Comparison of ENCODE assay signal across 8 mouse cellular contexts in genomic region chr1:171293906-171294297, GRCm38 (mm10). TPM values are rescaled to one million over a fixed set of nuclear protein-coding genes. Genes with fewer than 3 reads are reported as not detected.
DNase-seq lines count a peak whose midpoint lies in the region; ATAC-seq lines count a peak whose summit lies in the region.

No protein-coding gene starts in this region.

- peak; percentile 24; the same call in 1 of the 2 replicates for ATAC-seq in frontal cortex, adult (ENCODE audit: low TSS enrichment)
- ATAC-seq in limb, embryonic 13.5 days (ENCODE audit: low FRiP score, low read depth) = no peak

- no peaks in the 10 kb centered on the region for H3K9me3 ChIP-seq in limb, embryonic 13.5 days

- H3K27ac ChIP-seq in limb, embryonic 13.5 days = peak overlapping the region; percentile 95

- peaks cover 20% of the 10 kb centered on the region for H3K27me3 ChIP-seq in limb, embryonic 13.5 days

- intact Hi-C loops in left cerebral cortex, postnatal 36 days (cut with DNase I) = loop anchor here (1.0 kb wide), 1 partner anchor 35 kb away; the partner anchor contains the start of gene Dedd

- H3K4me1 ChIP-seq in limb, embryonic 13.5 days = peaks cover 10% of the 10 kb centered on the region

- H3K4me3 ChIP-seq in limb, embryonic 13.5 days = peak overlapping the region; percentile 66

- DNase-seq in frontal cortex, postnatal 14 days (ENCODE audit: low spot score in 2 of 2) = no peak
- peak; percentile 16 for DNase-seq in thymus, postnatal 0 days (ENCODE audit: low spot score)
- no peak for DNase-seq in thymus, postnatal 36 days
- peak; percentile 34 for DNase-seq in testis, postnatal 10 days (ENCODE audit: low spot score)
- DNase-seq in layer of hippocampus, adult 9-10 months (ENCODE audit: low spot score) = no peak
- DNase-seq in left cerebral cortex, postnatal 36 days (ENCODE audit: low spot score in 2 of 2) = no peak

- H3K36me3 ChIP-seq in limb, embryonic 13.5 days = peaks cover 13% of the 10 kb centered on the region

- WGBS in limb, embryonic 13.5 days = 24% methylated on average over 5 of the region's 5 CpGs

- H3K9ac ChIP-seq in limb, embryonic 13.5 days = peak overlapping the region; percentile 84

- H3K4me2 ChIP-seq in limb, embryonic 13.5 days (replicated peaks) = peak overlapping the region; percentile 84

RNA-seq across cellular contexts. Expression of gene Ufc1, which starts 0.9 kb away (rescaled TPM):
- polyA plus RNA-seq in thymus, postnatal 0 days (2015; fragmentation: Nextera tagmentation; extraction: Ambion mirVana) = 109 and 111 TPM in 2 replicates
- 110 and 116 TPM in 2 replicates for polyA plus RNA-seq in limb, embryonic 13.5 days (2015; fragmentation: Nextera tagmentation; extraction: Ambion mirVana)
- 100 to 1,000 TPM; 107 to 121 TPM for total RNA-seq in left cerebral cortex, postnatal 36 days (2021)

RNA-seq across cellular contexts. Expression of gene Usp21, which starts 6.1 kb away (rescaled TPM):
- polyA plus RNA-seq in thymus, postnatal 0 days (2015; fragmentation: Nextera tagmentation; extraction: Ambion mirVana) = 39.5 and 42.7 TPM in 2 replicates
- 126 TPM in 2 replicates for polyA plus RNA-seq in limb, embryonic 13.5 days (2015; fragmentation: Nextera tagmentation; extraction: Ambion mirVana)
- 10 to 100 TPM; 50.9 to 65.6 TPM for total RNA-seq in left cerebral cortex, postnatal 36 days (2021)

RNA-seq across cellular contexts. Expression of gene Ppox, which starts 12.9 kb away (rescaled TPM):
- polyA plus RNA-seq in thymus, postnatal 0 days (2015; fragmentation: Nextera tagmentation; extraction: Ambion mirVana) = 34.2 and 34.3 TPM in 2 replicates
- 69.7 and 77.4 TPM in 2 replicates for polyA plus RNA-seq in limb, embryonic 13.5 days (2015; fragmentation: Nextera tagmentation; extraction: Ambion mirVana)
- total RNA-seq in left cerebral cortex, postnatal 36 days (2021) = 10 to 100 TPM; 21.7 to 26.6 TPM

RNA-seq across cellular contexts. Expression of gene B4galt3, which starts 23.8 kb away (rescaled TPM):
- 43.9 and 50.6 TPM in 2 replicates for polyA plus RNA-seq in thymus, postnatal 0 days (2015; fragmentation: Nextera tagmentation; extraction: Ambion mirVana)
- polyA plus RNA-seq in limb, embryonic 13.5 days (2015; fragmentation: Nextera tagmentation; extraction: Ambion mirVana) = 86.2 and 94.0 TPM in 2 replicates
- total RNA-seq in left cerebral cortex, postnatal 36 days (2021) = 10 to 100 TPM; 63.6 to 64.6 TPM

RNA-seq across cellular contexts. Expression of gene Dedd, which starts 35.0 kb away (rescaled TPM):
- polyA plus RNA-seq in thymus, postnatal 0 days (2015; fragmentation: Nextera tagmentation; extraction: Ambion mirVana) = 44.2 and 47.8 TPM in 2 replicates
- 61.1 and 66.2 TPM in 2 replicates for polyA plus RNA-seq in limb, embryonic 13.5 days (2015; fragmentation: Nextera tagmentation; extraction: Ambion mirVana)
- total RNA-seq in left cerebral cortex, postnatal 36 days (2021) = 10 to 100 TPM; 36.9 to 41.3 TPM

Comparison
In these comparisons a context has a peak if more than half of its experiments do, and no peak if none do; other contexts are left out.
1. DNase-seq: peak in thymus, postnatal 0 days (single experiment) and testis, postnatal 10 days (single experiment); none in frontal cortex, postnatal 14 days (0 of 2), thymus, postnatal 36 days (0 of 2), layer of hippocampus, adult 9-10 months (single experiment) and left cerebral cortex, postnatal 36 days (0 of 2).